Mouse (Mus musculus): ENCODE data around the gene Pdha2. TPM values are rescaled to one million over a fixed set of nuclear protein-coding genes. Genes with fewer than 3 reads are reported as not detected.

Pdha2 gene
- not detected in 2 replicates for polyA plus RNA-seq (2012; rRNA removed)
- polyA plus RNA-seq (2014; fragmentation: Nextera tagmentation; extraction: Ambion mirVana) = not detected in 2 replicates

DNA sequence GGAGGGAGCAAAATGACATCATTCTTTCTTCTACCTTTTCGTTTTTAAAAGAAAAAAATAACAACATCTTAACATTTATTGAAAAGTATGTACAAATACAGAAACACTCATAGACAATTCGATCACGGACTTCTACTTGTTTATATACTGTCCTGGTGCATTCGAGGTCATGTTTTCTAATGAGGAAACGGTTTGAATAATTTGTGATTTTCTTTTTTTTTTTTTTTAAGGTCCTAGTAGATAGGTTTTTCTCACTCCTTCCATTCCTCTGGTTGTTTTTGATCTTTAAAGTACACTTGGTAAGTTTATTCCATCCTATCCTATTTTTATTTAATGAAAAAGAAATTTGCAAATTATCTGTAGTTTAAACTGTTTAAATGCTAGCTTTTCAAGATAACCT lies at the start of gene Pdha2:
Pdha2 (minus strand) TSS at position 101 of the 400 bp plus-strand sequence.
- Histone ChIP-seq H3K27ac (replicated peaks; ENCODE audit: low read depth, low read length) (no peak within 1 kb of the TSS), H3K36me3 (ENCODE audit: control insufficient read depth, insufficient read depth, low read length) (no peaks in the 10 kb centered on the region), H3K4me2 (replicated peaks; ENCODE audit: low read depth, low read length, severe bottlenecking) (no peak within 1 kb of the TSS), H3K4me1 (ENCODE audit: control insufficient read depth, insufficient read depth, low read length) (no peaks in the 10 kb centered on the region), H3K4me3 (replicated peaks; ENCODE audit: low read length) (no peak within 1 kb of the TSS), H3K9ac (ENCODE audit: low read depth, low read length, severe bottlenecking) (no peak within 1 kb of the TSS), H3K9me3 (ENCODE audit: control insufficient read depth, low read length) (peaks cover 12% of the 10 kb centered on the region), H3K27me3 (ENCODE audit: control insufficient read depth, insufficient read depth, low read length) (no peaks in the 10 kb centered on the region)
- DNase-seq (ENCODE audit: low spot score) (no peak), ATAC-seq (ENCODE audit: low FRiP score, low read depth) (no peak)
- TF ChIP-seq POLR2A (IDR thresholded peaks at IDR 0.05; ENCODE audit: borderline replicate concordance, extremely low read depth, insufficient read depth, insufficient read length) = no peak
- 94% methylated on average over 5 of the region's 5 CpGs for WGBS

DNA sequence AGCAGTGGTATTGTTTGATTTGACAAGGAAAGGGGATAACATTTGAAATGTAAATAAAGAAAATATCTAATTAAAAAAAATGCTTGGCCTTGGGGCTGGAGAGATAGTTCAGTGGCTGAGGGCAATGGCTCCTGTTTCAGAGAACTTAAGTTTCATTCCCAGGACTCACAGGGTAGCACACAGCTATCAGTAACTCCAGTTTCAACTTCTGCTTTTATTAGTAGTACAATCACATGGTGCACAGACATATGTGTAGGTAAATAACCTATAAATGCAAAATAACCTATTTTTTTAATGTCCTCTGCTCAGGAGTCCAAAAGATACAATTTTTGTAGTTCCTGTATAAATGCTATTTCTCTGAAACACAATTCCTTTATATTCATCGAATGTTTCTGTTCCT lies 48.4 kb upstream of the Pdha2 start:
- H3K9ac ChIP-seq (ENCODE audit: low read depth, low read length, severe bottlenecking) = no peak overlapping the region
- H3K36me3 ChIP-seq (ENCODE audit: control insufficient read depth, insufficient read depth, low read length) = no peaks in the 10 kb centered on the region
- WGBS = 96% methylated on average over 1 of the region's 1 CpGs
- H3K4me2 ChIP-seq (replicated peaks; ENCODE audit: low read depth, low read length, severe bottlenecking) = no peak overlapping the region
- no peaks in the 10 kb centered on the region for H3K4me1 ChIP-seq (ENCODE audit: control insufficient read depth, insufficient read depth, low read length)
- DNase-seq (ENCODE audit: low spot score) (no peak), ATAC-seq (ENCODE audit: low FRiP score, low read depth) (no peak)
- H3K9me3 ChIP-seq (ENCODE audit: control insufficient read depth, low read length) = no peaks in the 10 kb centered on the region
- no peak overlapping the region for H3K27ac ChIP-seq (replicated peaks; ENCODE audit: low read depth, low read length)
- no peak overlapping the region for H3K4me3 ChIP-seq (replicated peaks; ENCODE audit: low read length)
- TF ChIP-seq POLR2A (IDR thresholded peaks at IDR 0.05; ENCODE audit: borderline replicate concordance, extremely low read depth, insufficient read depth, insufficient read length) = no peak
- no peaks in the 10 kb centered on the region for H3K27me3 ChIP-seq (ENCODE audit: control insufficient read depth, insufficient read depth, low read length)

DNA sequence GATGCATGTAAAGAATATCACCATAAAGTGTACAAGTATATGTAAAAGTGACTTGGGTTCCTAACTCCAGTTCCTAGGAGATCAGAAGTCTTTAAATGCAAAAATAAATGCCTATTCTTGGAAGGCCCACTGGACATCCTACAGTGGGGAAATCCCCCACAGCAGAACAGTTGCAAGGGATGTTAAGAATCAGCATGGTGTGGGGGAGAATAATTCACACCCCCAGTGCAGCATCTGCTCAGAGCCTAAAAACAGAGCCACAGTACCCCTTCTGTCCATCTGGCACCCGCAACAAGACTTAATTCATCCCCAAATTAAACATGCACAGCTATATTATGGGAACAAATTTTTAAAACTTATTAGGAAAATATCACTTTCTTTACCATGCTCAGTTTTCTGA lies 39.3 kb upstream of the Pdha2 start:
- no peak overlapping the region for H3K4me3 ChIP-seq (replicated peaks; ENCODE audit: low read length)
- no peaks in the 10 kb centered on the region for H3K36me3 ChIP-seq (ENCODE audit: control insufficient read depth, insufficient read depth, low read length)
- no peak overlapping the region for H3K27ac ChIP-seq (replicated peaks; ENCODE audit: low read depth, low read length)
- no peak for DNase-seq (ENCODE audit: low spot score)
- H3K4me2 ChIP-seq (replicated peaks; ENCODE audit: low read depth, low read length, severe bottlenecking) = no peak overlapping the region
- H3K4me1 ChIP-seq (ENCODE audit: control insufficient read depth, insufficient read depth, low read length) = no peaks in the 10 kb centered on the region
- no peak overlapping the region for H3K9ac ChIP-seq (ENCODE audit: low read depth, low read length, severe bottlenecking)
- TF ChIP-seq POLR2A (IDR thresholded peaks at IDR 0.05; ENCODE audit: borderline replicate concordance, extremely low read depth, insufficient read depth, insufficient read length) = no peak
- no peak for ATAC-seq (ENCODE audit: low FRiP score, low read depth)
- H3K27me3 ChIP-seq (ENCODE audit: control insufficient read depth, insufficient read depth, low read length) = no peaks in the 10 kb centered on the region
- 91% methylated on average over 1 of the region's 1 CpGs for whole genome bisulfite sequencing
- no peaks in the 10 kb centered on the region for H3K9me3 ChIP-seq (ENCODE audit: control insufficient read depth, low read length)

DNA sequence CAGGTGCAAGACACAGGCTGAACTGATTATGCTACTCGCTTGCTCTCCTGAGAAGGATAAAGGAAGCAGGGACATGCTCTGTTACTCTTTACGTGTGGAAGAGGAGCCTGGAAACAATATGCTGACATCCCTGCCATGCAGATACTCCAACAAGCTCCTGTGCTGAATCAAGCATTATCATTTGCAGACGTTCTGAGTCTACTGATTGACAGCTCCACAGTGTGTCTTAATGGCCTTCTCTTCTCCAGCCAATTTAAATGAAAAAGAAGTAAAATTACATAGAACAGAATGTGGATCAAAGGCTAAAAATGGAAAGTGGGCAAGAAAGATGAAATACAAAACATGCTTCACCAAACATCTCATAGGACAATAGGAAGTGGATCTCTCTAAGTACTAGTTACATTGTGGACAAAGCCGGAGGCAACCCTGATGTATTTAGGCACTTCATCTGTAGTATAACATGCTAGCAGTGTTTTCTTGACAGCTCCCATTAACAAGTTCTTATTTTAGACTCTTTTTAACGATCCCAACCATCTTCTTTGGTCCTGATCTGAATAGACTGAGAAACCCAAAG lies 32.7 kb upstream of the Pdha2 start:
- no peak overlapping the region for H3K9ac ChIP-seq (ENCODE audit: low read depth, low read length, severe bottlenecking)
- DNase-seq (ENCODE audit: low spot score) = no peak
- TF ChIP-seq POLR2A (IDR thresholded peaks at IDR 0.05; ENCODE audit: borderline replicate concordance, extremely low read depth, insufficient read depth, insufficient read length) = no peak
- no peak overlapping the region for H3K4me2 ChIP-seq (replicated peaks; ENCODE audit: low read depth, low read length, severe bottlenecking)
- 56% methylated on average over 5 of the region's 5 CpGs for WGBS
- no peak overlapping the region for H3K4me3 ChIP-seq (replicated peaks; ENCODE audit: low read length)
- no peaks in the 10 kb centered on the region for H3K4me1 ChIP-seq (ENCODE audit: control insufficient read depth, insufficient read depth, low read length)
- no peaks in the 10 kb centered on the region for H3K27me3 ChIP-seq (ENCODE audit: control insufficient read depth, insufficient read depth, low read length)
- no peak overlapping the region for H3K27ac ChIP-seq (replicated peaks; ENCODE audit: low read depth, low read length)
- ATAC-seq (ENCODE audit: low FRiP score, low read depth) = no peak
- H3K9me3 ChIP-seq (ENCODE audit: control insufficient read depth, low read length) = no peaks in the 10 kb centered on the region
- H3K36me3 ChIP-seq (ENCODE audit: control insufficient read depth, insufficient read depth, low read length) = no peaks in the 10 kb centered on the region

DNA sequence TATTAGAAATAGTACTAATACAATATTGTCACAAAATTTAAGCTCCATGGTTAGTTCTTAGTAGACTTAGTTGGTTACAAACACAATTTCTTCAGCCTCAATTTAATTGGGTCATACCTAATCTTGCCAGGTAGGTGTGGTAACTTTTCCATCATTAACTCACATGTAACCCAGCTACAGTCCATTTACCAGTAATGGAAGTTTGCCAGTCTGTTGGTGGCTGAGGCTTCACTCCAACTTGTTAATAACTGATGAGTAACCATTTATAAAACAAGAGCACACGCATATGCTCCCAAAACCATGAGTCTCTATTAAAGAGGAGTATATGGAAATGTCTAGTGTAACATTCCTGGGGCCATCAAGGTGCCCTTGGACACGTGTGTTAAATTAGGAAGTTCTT lies 25.9 kb upstream of the Pdha2 start:
- Histone ChIP-seq H3K27me3 (ENCODE audit: control insufficient read depth, insufficient read depth, low read length) (no peaks in the 10 kb centered on the region), H3K9me3 (ENCODE audit: control insufficient read depth, low read length) (no peaks in the 10 kb centered on the region), H3K36me3 (ENCODE audit: control insufficient read depth, insufficient read depth, low read length) (no peaks in the 10 kb centered on the region), H3K9ac (ENCODE audit: low read depth, low read length, severe bottlenecking) (no peak overlapping the region), H3K4me3 (replicated peaks; ENCODE audit: low read length) (no peak overlapping the region), H3K27ac (replicated peaks; ENCODE audit: low read depth, low read length) (no peak overlapping the region), H3K4me1 (ENCODE audit: control insufficient read depth, insufficient read depth, low read length) (no peaks in the 10 kb centered on the region), H3K4me2 (replicated peaks; ENCODE audit: low read depth, low read length, severe bottlenecking) (no peak overlapping the region)
- no peak for TF ChIP-seq POLR2A (IDR thresholded peaks at IDR 0.05; ENCODE audit: borderline replicate concordance, extremely low read depth, insufficient read depth, insufficient read length)
- DNase-seq (ENCODE audit: low spot score) (no peak), ATAC-seq (ENCODE audit: low FRiP score, low read depth) (no peak)
- 64% methylated on average over 2 of the region's 2 CpGs for WGBS

Measured in limb, embryonic 14.5 days (tissue).